Mouse (Mus musculus) hindbrain, postnatal 0 days (tissue): Measurements from ENCODE around the gene Lemd1. TPM values are rescaled to one million over a fixed set of nuclear protein-coding genes. Genes with fewer than 3 reads are reported as not detected.

Experiments used
- ATAC-seq: fragments of 200-750 bp; cut with Nextera tagmentation; 2 replicates; pipeline ENCODE4 v1.8.0; 2017; ENCODE audit warnings: mild to moderate bottlenecking, moderate TSS enrichment, moderate library complexity
- DNase-seq: peaks from one replicate; pipeline ENCODE4 v3.0.0-alpha.2; 2015; ENCODE audit warnings: low spot score
- H3K27ac ChIP-seq: fragments of 300-500 bp; sonication (generic); 2 replicates; pipeline ENCODE4 v1.5.1; 2014; ENCODE audit warnings: mild to moderate bottlenecking
- H3K27me3 ChIP-seq: fragments of 300-500 bp; sonication (generic); 2 replicates; pipeline ENCODE4 v1.6.1; 2014; ENCODE audit warnings: low read length, mixed read lengths; ENCODE audit not compliant: insufficient read depth
- H3K36me3 ChIP-seq: fragments of 300-500 bp; sonication (generic); 2 replicates; pipeline ENCODE4 v1.6.1; 2014; ENCODE audit warnings: low read length, mixed read lengths; ENCODE audit not compliant: insufficient read depth
- H3K4me1 ChIP-seq: fragments of 300-500 bp; sonication (generic); 2 replicates; pipeline ENCODE4 v1.6.1; 2014; ENCODE audit warnings: antibody characterized with exemption, low read length, mixed read lengths; ENCODE audit not compliant: insufficient read depth
- H3K4me2 ChIP-seq: fragments of 300-500 bp; sonication (generic); 2 replicates; pipeline ENCODE4 v1.6.1; 2014; ENCODE audit warnings: low read depth, mild to moderate bottlenecking, low read length, moderate library complexity, mixed read lengths
- H3K4me3 ChIP-seq: fragments of 300-500 bp; sonication (generic); 2 replicates; pipeline ENCODE4 v1.5.1; 2014; ENCODE audit warnings: low read length
- H3K9ac ChIP-seq: fragments of 300-500 bp; sonication (generic); replicated peaks from 2 replicates; pipeline ENCODE4 v1.6.1; 2014; ENCODE audit warnings: mild to moderate bottlenecking, low read length, moderate library complexity, mixed read lengths
- H3K9me3 ChIP-seq: fragments of 300-500 bp; sonication (generic); 2 replicates; pipeline ENCODE4 v1.6.1; 2016; ENCODE audit warnings: low read length, mixed read lengths
- CTCF ChIP-seq: IDR thresholded peaks from 2 replicates; pipeline ENCODE4 v1.5.1; 2016; ENCODE audit warnings: antibody characterized with exemption, control low read depth, low read depth
- WGBS: fragments of 180-500 bp; shearing (Covaris S2); extraction: QIAGEN DNeasy Blood & Tissue Kit; methylation state at CpG from one replicate; pipeline ENCODE4 v1.1.7; 2014; 5-methylcytosine and 5-hydroxymethylcytosine counted together
- polyA plus RNA-seq: library from polyadenylated mRNA; unstranded; fragments of >200 nt; fragmentation: Nextera tagmentation; extraction: Ambion mirVana; gene quantifications from 2 replicates; pipeline ENCODE4 v1.2.1, GENCODE M21; 2015
- total RNA-seq: library from RNA; depleted of rRNA; stranded (reverse); fragments of >200 nt; gene quantifications from 2 replicates; pipeline ENCODE4 v1.2.3, GENCODE M21; 2014

Gene Lemd1
- total and polyA plus RNA-seq, 2 experiments from 2014 or later: 9.0 to 10.9 TPM

- Histone ChIP-seq H3K4me2 (no peak overlapping the region), H3K27ac (no peak overlapping the region), H3K9me3 (no peaks in the 10 kb centered on the region), H3K27me3 (no peaks in the 10 kb centered on the region), H3K9ac (no peak overlapping the region), H3K4me1 (peaks cover 5% of the 10 kb centered on the region), H3K36me3 (no peaks in the 10 kb centered on the region), H3K4me3 (no peak overlapping the region)
- no peak for TF ChIP-seq CTCF
- WGBS: 10% methylated on average over 1 of the region's 2 CpGs
- no peak for ATAC-seq
- no peak for DNase-seq
These were observed 19.6 kb upstream of the Lemd1 start for GRCm38 (mm10) chr1:132171619-132172018.

- H3K9me3 ChIP-seq: no peaks in the 10 kb centered on the region
- H3K4me1 ChIP-seq: no peaks in the 10 kb centered on the region
- no peaks in the 10 kb centered on the region for H3K27me3 ChIP-seq
- no peak overlapping the region for H3K9ac ChIP-seq
- no peak overlapping the region for H3K4me3 ChIP-seq
- no peak for DNase-seq
- TF ChIP-seq CTCF: no peak
- no peak overlapping the region for H3K4me2 ChIP-seq
- 81% methylated on average over 4 of the region's 4 CpGs for WGBS
- H3K36me3 ChIP-seq: no peaks in the 10 kb centered on the region
- ATAC-seq: no peak
- H3K27ac ChIP-seq: no peak overlapping the region
These were observed 4.9 kb upstream of the Lemd1 start for GRCm38 (mm10) chr1:132186303-132186702.

GRCm38 (mm10) chr1:132188442-132189066, 2.7 kb upstream of the Lemd1 start:
- ATAC-seq (no peak), DNase-seq (no peak)
- Histone ChIP-seq H3K27me3 (no peaks in the 10 kb centered on the region), H3K9me3 (no peaks in the 10 kb centered on the region), H3K9ac (no peak overlapping the region), H3K4me3 (no peak overlapping the region), H3K36me3 (no peaks in the 10 kb centered on the region), H3K4me2 (no peak overlapping the region), H3K27ac (no peak overlapping the region), H3K4me1 (0 out of 2 replicates have a peak, but pooled peaks cover 4% of the 10 kb centered on the region)
- TF ChIP-seq CTCF: no peak
- 58% methylated on average over 9 of the region's 9 CpGs for WGBS

- whole genome bisulfite sequencing: 36% methylated on average over 4 of the region's 4 CpGs
- H3K4me1 ChIP-seq: peaks cover 9% of the 10 kb centered on the region
- no peak overlapping the region; the same call in 1 of the 2 replicates for H3K4me3 ChIP-seq
- no peaks in the 10 kb centered on the region for H3K36me3 ChIP-seq
- no peak overlapping the region for H3K9ac ChIP-seq
- H3K9me3 ChIP-seq: no peaks in the 10 kb centered on the region
- no peak for ATAC-seq
- H3K4me2 ChIP-seq: peak overlapping the region; percentile 74; the same call in 1 of the 2 replicates
- H3K27ac ChIP-seq: peak overlapping the region; percentile 96
- H3K27me3 ChIP-seq: no peaks in the 10 kb centered on the region
- DNase-seq: no peak
- no peak for TF ChIP-seq CTCF
These were observed 2.0 kb upstream of the Lemd1 start for GRCm38 (mm10) chr1:132189231-132189630.

- peak; percentile 80 for ATAC-seq
- no peak for TF ChIP-seq CTCF
- no peaks in the 10 kb centered on the region for H3K27me3 ChIP-seq
- peak overlapping the region; percentile 81 for H3K9ac ChIP-seq
- peak; percentile 91 for DNase-seq
- peaks cover 12% of the 10 kb centered on the region for H3K4me1 ChIP-seq
- under 1% methylated on average over 46 of the region's 50 CpGs for WGBS
- H3K4me3 ChIP-seq: peak overlapping the region; percentile 72
- H3K4me2 ChIP-seq: peak overlapping the region; percentile 74
- H3K9me3 ChIP-seq: no peaks in the 10 kb centered on the region
- no peaks in the 10 kb centered on the region for H3K36me3 ChIP-seq
- H3K27ac ChIP-seq: peak overlapping the region; percentile 96
These were observed 1.2 kb upstream of the Lemd1 start for GRCm38 (mm10) chr1:132190040-132190513.

- no peaks in the 10 kb centered on the region for H3K27me3 ChIP-seq
- H3K36me3 ChIP-seq: no peaks in the 10 kb centered on the region
- peak; percentile 55 for DNase-seq
- H3K9me3 ChIP-seq: no peaks in the 10 kb centered on the region
- peaks cover 12% of the 10 kb centered on the region for H3K4me1 ChIP-seq
- H3K4me3 ChIP-seq: peak overlapping the region; percentile 72
- peak; percentile 30 for ATAC-seq
- WGBS: under 1% methylated on average over 43 of the region's 62 CpGs
- peak overlapping the region; percentile 74 for H3K4me2 ChIP-seq
- H3K9ac ChIP-seq: peak overlapping the region; percentile 81
- peak overlapping the region; percentile 96 for H3K27ac ChIP-seq
- no peak for TF ChIP-seq CTCF
These were observed 574 bp upstream of the Lemd1 start for GRCm38 (mm10) chr1:132190621-132191092.
